Mouse (Mus musculus) frontal cortex, postnatal 14 days (tissue): ENCODE results near the gene Tpm1.

Experiments used
- DNase-seq, 2 experiments: peaks; one replicate each; pipeline ENCODE4 v3.0.0; 2022; ENCODE audit warnings: low spot score in 2 of 2

The Tpm1 gene

DNA sequence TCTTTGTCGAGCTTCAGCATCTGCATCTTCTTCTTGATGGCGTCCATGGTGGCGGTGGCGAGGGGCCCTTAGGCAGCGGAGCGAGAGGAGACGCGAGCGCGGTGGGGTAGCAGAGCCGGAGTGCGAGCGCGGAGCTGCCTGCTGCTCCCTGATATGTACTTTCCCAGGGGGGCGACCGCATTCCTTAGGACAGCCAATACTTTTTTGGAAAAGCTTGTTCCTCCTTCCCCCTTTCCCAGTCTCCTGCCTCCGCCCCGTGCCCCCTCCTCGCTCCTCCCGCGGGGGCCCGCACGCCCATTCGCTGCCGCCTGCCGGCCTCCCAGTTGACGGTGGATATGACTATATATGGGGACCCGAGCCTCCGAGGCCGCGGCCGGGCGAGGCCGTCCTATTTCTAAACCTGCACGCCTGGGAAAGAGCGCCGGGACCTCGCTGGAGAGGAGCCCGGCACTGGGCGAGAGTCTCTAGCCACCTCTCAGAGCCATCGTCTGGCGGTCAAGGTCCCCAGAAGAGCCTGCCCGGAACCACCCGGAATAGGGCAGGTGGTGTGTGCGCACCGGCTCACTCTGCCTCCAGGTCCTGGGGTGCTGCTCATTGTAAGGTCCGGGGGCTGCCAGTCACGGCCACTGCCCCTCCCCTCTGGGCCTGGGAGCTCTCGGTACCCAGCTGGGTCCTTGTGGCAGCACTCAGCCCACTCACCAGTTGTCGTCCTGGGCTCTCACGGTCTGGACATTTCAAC lies at the start of gene Tpm1:
Tpm1 (minus strand) TSS at position 321 of the 739 bp plus-strand sequence.
- DNase-seq: peak in 1 of 2 experiments; percentile 46

DNA sequence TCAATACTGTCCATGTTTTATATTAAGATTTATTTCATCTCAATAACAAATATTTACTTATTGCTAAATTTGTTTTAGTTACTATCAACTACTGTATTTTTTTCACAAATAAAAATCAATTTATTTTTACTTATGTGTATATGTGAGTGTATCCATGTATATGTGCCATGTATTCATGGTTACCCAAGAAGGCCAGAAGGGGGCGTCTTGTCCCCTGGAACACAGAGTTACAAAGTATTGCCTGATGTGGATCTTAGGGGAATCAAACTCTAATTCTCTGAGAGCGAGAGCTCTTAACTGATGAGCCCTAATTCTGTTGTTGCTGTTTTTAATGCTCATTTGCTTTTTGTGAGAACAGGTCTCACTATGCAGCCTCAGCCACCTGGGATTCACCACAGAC lies 45.2 kb upstream of the Tpm1 start:
- DNase-seq: no peak

DNA sequence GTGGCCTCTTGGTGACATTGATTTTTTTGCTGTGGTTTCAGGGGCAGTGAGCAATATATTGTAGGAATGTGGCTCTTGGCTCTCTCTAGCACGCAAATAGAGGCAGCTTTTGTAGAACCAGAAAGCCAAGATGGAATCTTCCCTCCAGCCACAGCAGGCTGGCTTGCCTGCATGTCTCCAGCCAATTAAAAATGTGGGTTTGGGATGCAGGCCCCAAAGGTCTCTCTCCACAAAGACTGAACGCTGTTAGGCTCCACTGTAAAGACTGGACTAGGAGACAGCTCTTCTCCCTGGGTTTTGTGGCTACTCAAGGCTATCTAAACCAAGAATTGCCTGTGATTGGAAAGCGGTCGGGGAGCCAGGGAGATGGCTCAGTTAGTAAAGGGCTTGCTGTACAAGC lies 43.0 kb upstream of the Tpm1 start:
- DNase-seq: no peak

DNA sequence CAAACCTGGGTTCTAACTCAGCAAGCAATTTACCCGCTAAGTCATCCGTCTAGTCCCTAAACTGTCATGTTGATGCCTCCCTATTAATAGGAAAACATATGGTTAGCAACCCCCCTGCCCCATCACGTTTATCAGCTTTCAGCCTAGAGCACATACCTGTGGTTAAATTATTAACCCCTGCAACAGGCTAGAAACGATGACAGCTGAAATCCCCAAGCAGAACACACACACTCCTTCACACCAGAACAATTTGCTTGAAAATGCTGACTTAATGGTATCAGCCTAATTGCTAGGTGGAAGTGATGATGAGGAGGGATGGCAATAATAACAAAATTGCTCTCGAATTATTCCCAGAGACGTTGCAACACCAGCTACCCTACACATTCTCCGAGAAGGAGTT lies 42.4 kb upstream of the Tpm1 start:
- no peak for DNase-seq

DNA sequence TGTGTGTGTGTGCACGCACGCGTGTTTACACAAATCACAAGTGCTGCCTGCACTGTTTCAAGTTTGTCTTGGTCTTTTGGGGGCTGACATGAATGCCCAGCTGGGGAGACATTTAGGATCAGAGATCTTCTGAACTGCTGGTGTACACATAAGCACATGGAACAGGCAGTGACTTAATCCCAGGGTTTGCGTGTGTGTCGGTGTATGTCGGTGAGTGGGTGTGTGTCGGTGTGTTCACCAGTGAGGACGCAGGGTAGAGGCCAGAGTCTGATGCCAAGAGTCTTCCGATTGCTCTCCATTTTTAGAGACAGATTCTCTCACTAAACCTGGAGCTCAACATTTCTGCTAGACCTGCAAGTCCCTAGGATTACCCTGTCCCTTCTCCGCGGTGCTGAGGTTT lies 41.9 kb upstream of the Tpm1 start:
- DNase-seq: no peak

- no peak for DNase-seq
These were observed 41.4 kb upstream of the Tpm1 start for GRCm38 (mm10) chr9:67090633-67091045.

- DNase-seq: no peak
These were observed 40.0 kb upstream of the Tpm1 start for GRCm38 (mm10) chr9:67089167-67089566.

GRCm38 (mm10) chr9:67083801-67084200 lies 34.6 kb upstream of the Tpm1 start:
- no peak for DNase-seq

- no peak for DNase-seq
These were observed 32.5 kb upstream of the Tpm1 start for GRCm38 (mm10) chr9:67081688-67082087.

GRCm38 (mm10) chr9:67077658-67078319 lies 28.6 kb upstream of the Tpm1 start:
- no peak for DNase-seq

DNA sequence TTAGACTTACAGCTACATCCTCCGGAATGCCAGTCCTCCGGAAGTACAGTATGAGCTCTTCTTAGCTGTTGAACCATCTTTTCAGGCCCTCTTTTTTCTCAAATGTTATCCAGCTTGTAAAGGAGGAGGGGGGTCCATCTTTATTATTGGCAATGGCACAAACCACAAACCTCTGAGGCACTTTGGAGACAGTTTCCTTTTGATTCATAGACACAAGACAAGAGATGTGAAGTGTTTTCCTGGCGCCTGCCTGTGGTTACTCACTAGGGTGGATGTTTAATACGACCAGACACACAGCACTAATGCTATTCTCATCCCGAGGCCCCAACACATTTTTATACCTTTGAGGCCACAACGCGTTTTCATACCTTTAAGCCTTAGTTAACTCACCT lies 28.1 kb upstream of the Tpm1 start:
- DNase-seq: no peak

GRCm38 (mm10) chr9:67072182-67072581 lies 23.0 kb upstream of the Tpm1 start:
- DNase-seq: no peak

DNA sequence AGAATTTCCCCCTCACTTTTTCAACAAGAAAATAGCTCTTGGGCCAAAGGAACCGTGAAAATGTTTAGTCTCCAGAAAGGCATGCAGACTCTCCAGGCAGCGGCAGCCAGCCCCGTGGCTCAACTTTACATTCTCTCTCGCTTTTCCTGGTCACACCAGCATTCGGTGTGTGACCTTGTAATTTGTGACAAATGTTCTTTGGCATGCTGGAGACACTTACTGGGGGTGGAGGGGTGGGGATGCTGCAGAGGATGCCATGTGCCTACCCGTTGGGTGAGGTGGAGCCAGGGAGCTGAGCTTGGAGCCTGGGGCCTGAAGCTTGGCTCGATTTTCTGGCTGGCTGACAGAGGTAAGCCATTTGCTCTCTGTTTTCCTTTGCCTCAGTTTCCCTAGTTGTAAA lies 22.4 kb upstream of the Tpm1 start:
- no peak for DNase-seq

GRCm38 (mm10) chr9:67071103-67071502 lies 21.9 kb upstream of the Tpm1 start:
- no peak for DNase-seq

GRCm38 (mm10) chr9:67066616-67067015 lies 17.4 kb upstream of the Tpm1 start:
- no peak for DNase-seq

DNA sequence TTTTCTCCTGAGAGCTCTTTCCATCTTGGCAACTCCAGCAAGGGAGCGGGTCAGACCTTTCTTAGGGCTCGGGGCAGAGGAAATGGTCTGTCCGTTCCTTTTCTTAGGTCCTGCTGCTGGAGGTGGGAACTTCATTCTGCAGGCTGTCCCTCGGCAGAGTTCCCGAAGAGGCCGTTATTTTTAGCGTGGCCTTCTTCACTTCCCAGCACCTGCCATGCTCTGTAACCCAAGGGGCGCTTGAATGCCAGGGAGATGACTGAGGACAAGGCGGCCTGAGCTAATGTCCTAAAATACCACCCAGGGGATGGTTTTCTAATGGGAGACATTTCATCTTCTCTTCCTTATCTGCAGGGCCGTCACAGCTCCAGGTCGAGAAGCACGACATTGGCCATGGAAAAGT lies 10.5 kb upstream of the Tpm1 start:
- DNase-seq: no peak

GRCm38 (mm10) chr9:67058366-67058765 lies 9.2 kb upstream of the Tpm1 start:
- DNase-seq: no peak

DNA sequence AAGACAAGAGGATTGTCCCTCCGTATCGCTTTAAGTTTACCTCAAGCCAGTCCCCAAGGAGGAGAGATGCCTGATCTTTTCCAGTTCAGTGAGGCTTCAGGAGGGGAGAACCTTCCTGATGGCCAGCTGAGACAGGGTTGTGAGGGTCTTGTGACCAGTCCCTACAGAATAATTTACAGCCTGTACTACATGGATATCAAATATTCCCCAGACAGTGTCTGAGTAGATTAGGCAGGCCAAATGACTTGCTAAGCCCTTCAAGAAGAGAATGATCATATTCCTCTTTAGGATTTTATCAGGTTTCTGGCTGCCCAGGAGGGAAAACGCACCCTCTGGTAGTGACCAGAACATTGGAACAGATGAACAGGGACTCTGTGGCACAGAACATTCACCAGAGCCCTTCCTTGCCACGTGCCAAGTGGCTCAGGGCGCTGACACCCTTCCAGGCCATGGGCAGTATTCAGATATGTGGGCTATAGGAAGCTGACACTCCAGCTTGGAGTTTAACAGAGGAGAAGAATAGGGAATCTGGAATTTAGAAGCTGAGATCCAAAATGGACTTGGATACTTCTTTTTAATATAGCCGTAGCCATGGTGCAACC lies 1.6 kb upstream of the Tpm1 start:
- DNase-seq: no peak

DNA sequence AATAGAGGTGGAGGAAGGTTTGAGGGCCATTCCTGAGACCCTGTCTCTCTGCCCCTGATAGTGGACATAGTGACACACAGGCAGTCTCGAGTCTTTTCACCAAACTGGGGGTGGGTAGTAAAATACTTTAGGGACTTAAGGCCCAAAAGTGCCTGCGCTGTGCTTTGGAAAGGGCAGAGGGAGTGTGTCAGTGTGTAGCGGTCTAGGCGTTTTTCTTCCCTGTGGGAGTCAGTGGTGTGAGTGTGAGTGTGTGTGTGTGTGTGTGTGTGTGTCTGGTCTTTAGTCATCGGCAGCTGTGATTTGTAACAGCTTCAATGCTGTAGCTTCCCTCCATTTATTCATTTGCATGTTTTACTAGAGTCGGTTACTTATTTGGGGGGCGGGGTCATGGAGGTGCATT lies 630 bp upstream of the Tpm1 start:
- no peak for DNase-seq

GRCm38 (mm10) chr9:67048483-67049085 lies 622 bp downstream of the Tpm1 start:
- no peak for DNase-seq

DNA sequence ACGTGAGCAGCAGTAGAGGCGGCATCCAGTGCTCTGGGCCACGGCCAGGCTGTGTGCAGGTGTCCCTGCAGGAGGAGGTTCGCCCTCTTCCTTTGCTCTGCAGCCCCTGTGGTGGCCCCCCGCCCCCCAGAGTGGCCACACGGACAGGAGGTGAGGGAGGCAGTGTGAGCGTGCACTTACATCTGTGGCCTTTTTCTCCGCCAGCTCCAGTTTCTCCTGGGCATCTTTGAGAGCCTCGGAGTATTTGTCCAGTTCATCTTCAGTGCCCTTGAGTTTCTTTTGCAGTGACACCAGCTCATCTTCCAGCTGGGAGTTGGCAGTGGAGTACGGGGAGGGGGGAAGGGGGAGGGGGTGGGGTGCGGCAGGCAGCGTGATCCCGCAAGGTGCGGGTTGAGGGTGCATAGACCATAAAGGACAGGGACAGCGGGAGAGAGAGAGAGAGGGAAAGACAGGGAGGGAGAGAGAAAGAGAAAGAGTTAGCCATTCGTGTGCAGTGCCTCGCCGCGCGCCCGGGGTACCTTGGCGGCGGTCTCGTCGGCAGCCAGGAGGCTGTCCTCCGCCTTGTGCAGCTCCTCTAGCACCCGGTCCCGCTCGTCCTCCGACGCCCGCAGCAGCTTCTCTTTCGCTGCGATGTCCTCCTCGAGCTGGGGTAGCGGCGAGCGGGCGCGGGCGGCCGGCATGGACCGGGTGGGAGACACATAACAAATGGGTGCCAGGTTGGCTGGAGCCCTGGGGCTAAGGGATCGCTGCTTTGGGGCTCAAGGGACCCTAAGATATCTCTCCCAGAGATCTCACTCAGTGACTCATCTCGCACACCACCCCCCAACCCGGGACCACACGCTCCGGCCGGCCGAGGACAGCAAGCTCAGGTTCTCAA lies 1.4 kb downstream of the Tpm1 start:
- DNase-seq: no peak
